Mouse (Mus musculus): Measurements from ENCODE around the gene P2ry14.
"Not testable (repeated sequence)": the region's sequence is repeated elsewhere in the genome, so short reads cannot be mapped to it uniquely, and the experiment has no call there.

The P2ry14 gene

DNA sequence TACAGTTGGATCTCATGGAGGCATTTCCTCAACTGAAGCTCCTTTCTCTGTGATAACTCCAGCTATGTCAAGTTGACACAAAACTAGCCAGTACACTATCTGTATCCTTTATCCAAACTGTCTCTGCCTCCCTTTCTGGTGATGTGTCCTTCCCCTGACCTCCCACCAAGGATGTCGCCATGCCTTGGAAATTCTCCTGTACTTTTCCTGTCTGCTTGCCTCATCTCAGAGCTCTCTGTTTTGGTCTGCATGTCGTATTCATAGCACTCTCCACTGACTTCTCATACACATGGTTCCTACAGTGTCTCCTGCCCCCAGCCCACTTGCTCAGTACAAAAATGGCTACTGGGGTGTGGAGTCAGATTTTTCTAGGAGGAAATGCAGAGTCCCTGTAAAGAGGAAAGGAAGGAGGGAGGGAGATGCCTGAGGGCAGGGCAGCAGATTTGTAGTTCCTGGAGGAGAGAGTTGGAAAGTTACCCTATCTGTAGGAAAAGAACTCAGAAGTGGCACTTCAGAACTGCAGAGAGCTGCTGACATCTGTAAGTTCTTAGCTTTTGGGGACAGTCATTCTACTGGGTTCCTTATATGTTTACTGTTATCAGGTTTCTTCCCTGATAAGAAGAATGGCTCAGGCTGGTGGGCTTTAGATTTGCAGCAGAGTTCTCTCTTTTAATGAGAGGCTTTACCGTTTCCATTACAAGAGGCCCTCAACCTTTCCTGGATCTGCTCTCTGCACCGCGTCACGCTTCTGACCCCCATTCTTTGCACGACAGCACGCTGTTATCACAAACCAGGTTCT lies 11.7 kb downstream of the P2ry14 start:
- no peak for DNase-seq (ENCODE audit: low read depth, low spot score)

DNA sequence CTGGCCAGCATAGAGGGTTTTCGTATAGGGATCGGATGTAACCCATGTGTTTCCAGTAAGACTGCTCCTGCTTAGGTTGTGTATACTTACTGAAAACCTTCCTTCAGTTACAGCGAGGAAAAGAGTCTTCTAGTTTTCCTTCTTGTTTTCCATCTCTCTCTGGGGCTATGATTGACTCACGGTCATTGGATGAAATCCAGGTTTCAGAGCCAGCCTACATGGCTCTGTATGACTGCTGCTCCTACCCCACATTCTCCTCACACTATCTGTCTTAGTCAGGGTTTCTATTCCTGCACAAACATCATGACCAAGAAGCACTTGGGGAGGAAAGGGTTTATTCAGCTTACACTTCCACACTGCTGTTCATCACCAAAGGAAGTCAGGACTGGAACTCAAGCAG lies 12.5 kb downstream of the P2ry14 start:
- DNase-seq (ENCODE audit: low read depth, low spot score), result not testable (repeated sequence)

DNA sequence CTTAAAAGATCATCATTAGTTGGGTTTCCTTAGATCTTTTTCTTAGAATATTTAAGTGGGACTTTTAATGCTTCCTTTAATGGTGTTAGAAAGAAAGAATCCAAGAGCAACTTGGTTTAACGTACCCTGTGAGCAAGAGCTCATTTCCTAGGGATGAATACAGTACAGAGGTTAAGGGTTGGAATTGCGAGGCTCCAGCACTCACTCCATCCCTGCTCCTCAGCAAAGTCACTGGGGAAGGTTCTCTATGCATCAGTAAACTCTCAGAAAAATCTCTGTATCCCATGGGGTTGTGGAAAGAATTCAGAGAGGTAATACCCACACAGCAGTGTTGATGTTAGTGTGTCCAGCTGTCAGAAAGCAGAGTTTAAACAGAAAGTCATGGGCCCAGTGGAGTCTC lies 13.3 kb downstream of the P2ry14 start:
- DNase-seq (ENCODE audit: low read depth, low spot score), result no peak

DNA sequence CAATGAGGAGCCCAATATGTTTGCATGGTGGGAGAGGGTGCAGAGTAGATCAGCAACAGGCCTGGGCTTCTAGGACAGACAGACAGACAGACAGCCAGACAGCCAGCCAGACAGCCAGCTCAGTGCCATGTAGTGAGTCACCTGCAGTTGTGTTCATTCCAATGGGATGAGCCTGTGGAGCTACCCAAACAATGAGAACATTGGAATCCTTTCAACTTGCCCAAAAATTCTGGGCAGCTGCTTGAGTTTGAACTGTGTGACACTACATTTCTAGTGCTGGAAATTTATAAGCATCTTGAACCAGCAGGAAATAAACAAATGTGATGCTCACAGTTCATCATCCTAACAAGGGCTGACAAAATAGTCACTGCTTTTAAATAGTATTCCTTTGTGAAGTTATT lies 13.8 kb downstream of the P2ry14 start:
- DNase-seq (ENCODE audit: low read depth, low spot score), result no peak

DNA sequence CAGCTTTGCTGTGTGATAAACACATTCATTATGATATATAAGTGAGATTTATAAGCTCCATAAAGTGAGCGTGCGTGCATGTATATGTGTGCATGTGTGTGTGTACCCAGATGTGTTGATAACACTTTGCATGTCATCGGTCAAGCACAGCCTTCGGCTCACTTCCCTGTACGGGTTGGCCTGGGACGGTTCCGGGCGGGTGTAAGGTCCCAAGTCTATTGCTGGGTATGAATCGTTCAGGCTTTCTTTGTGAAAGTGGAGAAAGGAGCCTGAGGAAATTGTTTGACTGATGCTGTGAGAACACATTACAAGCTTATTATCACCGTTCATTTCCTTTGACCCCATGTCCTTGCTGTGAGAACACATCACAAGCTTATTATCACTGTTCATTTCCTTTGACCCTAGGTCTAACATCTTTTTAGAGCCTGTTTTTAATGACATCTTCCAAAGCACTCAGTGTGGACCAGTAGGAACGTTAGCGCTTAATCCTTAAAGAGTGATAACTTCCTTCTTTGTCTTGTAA lies 14.4 kb downstream of the P2ry14 start:
- no peak for DNase-seq (ENCODE audit: low read depth, low spot score)

DNA sequence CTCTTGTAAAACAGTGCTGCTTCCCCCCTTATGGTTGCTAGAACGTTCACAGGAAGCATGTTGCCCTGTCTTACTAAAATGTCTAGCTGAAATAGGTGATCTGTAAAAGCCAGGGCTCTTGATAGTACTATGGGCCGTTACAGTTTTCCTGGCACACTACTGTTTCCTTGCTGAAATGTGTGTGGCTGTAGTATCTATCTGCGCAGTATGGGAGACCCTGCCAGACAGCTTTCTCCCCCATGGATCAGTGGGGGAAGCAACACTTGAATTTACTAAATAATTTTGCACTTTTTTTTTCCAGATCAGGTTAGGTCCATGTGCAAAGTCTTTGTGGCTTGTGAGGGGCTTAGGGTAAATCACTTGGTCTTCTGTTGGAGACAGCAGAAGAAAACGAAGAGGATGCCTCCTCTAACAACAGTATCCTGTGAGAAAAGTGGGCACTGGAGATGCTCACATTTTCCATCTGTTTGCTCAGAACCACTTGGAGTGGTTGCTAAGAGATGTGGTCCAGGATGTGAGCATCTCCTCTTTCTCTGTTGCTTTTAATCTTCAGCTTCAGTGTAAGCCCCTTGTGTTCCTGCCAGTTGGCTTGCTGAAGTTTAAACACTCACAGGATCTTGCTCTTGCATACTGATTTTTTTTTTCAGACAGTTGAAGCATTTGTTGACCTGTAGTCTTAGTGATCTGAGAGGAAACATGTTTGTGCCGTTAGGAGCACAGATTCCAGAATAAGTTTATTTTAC lies 17.3 kb downstream of the P2ry14 start:
- no peak for DNase-seq (ENCODE audit: low read depth, low spot score)

DNA sequence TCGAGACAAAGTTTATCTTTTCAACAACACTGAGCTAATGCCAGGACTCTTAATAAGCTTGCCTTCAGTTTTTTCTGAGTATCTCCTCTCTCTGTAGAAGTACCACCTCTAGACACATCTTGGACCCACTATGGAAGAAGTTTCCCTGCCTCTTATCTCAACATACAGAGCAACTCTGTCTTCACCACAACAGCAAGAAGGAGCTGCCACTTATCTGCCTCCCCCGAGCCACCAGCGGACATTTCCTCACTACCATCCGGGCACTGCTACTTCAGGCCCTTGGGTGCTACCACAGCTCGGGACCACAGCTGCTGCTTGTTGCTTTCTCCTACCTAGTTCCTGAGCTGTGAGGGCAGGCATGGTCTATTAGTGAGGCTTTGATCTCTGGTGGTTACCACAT lies 20.2 kb downstream of the P2ry14 start:
- peak; percentile 28 for DNase-seq (ENCODE audit: low read depth, low spot score)

DNA sequence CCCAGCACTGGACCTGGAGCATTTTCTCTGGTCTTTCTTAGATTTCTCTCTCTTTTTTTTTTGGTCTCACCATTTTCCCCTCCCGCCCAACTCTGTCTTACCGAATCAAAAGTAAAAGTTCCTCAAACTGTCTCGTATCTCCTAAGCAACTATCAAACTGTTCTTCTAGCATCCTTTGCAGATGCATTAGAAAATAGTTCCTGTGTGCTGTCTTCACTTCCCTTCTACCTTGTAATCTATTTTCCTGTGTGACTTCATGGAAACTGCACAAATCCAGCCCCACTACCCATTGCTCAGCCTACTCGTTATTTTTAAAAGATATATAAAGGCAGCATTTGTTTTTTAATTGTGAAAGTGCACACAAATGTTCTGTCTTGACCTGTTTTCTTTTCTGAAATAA lies 21.5 kb downstream of the P2ry14 start:
- peak; percentile 65 for DNase-seq (ENCODE audit: low read depth, low spot score)

DNA sequence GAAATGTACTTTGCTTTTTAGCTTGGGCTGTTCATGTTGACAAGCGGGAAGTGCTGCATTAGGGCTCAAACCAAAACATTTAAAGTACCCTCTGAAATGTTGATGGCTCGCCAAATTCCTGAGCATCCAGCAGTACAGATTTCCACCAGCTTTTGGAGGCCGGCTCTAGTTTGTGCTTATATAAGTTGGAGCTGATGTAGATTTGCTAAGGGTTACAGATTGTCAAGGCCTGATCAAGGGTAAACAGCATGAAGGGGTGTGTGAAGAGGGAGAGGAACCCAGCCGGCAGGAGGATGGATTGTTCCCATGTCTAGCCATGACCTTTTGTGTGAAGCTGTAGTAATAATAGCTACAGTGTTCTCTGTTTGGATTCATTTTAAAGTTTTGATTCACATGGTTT lies 22.3 kb downstream of the P2ry14 start:
- peak; percentile 14 for DNase-seq (ENCODE audit: low read depth, low spot score)

DNA sequence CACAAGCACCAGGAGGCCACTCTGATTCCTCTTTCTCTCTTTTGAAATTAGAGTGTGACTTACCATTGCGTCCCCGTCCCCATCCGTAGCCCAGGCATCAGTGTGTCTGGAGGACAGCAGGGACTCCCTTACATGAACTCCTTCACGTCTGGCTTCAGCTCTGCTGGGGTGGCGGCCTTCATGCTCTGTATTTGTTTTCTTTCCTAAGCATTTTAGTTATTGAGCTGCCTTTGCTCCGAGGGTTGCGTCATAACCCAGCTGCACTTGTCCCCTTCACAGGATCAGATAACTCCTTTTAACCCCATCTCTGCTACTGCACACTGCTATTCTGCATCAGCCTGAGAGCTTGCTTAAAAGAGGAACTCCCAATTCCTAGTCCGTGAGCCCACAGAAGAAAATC lies 23.0 kb downstream of the P2ry14 start:
- DNase-seq (ENCODE audit: low read depth, low spot score), result peak; percentile 47

DNA sequence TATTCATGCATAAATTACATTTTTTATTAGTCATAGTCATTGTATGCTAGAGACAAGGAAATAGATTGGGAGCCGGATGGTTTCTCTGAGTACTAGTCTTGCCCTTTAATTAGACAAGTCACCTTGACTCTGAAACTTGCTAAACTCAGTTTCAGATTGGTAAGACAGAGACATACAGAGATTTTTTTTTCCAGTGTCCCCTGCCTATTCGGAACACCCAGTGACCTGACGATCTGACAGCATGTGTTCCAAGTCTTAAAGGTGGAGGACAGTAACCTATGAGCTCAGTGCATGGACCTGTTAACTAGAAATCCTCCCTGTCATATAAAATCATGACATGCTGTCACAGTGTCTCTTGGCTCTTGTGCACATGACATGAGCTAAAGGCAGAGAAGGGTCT lies 23.9 kb downstream of the P2ry14 start:
- peak; percentile 8 for DNase-seq (ENCODE audit: low read depth, low spot score)

DNA sequence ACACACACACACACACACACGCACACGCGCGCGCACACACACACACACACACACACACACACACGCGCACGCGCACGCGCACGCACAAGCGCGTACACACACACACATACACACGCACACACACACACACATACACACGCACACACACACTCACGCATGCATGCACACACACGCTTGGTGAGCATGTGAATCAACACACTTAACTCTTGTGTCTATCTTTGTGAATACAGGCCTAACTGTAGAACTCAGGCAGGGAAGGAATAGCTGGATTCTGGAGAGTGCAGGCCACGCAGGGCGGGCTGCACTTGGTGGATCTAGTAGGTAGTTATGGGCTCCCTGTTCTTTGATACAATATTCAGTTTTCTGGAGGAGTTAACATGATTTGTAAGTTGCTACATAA lies 24.7 kb downstream of the P2ry14 start:
- DNase-seq (ENCODE audit: low read depth, low spot score), result no peak

DNA sequence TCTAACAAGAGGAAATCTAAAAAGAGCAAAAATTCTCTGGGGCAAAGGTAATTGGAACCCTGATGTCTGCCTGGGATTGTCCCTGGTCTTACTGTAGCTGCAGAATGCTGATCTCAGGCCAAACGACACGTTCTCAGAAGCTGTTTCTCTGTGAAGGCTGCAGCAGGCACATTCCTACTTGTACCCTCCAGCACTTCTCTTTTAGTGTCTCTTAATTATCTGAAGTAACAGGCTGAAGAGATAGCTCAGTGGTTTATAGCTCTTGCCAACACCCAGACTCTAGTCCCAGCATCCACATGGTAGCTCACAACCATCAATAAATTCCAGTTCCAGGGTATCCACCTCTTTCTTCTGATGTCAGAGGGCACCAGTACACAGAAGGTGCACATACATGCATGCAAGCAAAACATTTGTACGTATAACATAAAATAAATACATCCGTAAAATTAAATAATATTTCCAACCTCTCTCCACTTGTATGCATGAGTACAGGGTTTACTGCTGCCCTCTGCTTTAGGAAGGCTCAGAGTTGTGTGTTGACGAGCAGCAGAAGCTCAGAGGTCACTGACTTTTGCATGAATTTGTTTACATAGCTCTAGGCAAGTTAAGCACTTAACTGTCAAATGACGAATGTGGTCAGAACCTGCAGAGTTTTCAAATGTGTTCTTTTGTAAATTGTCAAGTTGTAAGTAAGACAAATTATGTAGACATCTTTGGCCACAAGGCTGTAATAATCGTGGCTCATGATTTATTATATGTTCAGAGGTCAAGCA lies 27.4 kb downstream of the P2ry14 start:
- no peak for DNase-seq (ENCODE audit: low read depth, low spot score)

DNA sequence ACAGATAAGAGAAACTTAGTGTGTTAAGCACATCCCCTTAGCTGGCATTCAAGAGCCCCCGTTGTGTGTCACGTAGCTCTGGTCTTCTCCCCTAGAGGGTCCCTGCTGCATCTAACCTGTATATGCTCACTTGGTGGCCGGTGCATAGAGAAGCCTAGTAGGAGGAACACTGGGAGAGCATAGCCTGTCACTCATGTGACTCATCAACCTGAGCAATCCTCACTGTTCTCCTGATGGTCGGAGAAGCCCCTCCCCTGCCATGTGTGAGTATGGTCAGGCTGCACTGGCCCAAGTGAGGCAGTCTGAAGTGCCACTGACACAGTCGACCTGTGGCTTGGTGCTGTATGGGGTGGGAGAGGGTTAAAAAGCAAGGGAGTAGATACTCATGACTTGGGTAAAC lies 28.4 kb downstream of the P2ry14 start:
- DNase-seq (ENCODE audit: low read depth, low spot score), result no peak

DNA sequence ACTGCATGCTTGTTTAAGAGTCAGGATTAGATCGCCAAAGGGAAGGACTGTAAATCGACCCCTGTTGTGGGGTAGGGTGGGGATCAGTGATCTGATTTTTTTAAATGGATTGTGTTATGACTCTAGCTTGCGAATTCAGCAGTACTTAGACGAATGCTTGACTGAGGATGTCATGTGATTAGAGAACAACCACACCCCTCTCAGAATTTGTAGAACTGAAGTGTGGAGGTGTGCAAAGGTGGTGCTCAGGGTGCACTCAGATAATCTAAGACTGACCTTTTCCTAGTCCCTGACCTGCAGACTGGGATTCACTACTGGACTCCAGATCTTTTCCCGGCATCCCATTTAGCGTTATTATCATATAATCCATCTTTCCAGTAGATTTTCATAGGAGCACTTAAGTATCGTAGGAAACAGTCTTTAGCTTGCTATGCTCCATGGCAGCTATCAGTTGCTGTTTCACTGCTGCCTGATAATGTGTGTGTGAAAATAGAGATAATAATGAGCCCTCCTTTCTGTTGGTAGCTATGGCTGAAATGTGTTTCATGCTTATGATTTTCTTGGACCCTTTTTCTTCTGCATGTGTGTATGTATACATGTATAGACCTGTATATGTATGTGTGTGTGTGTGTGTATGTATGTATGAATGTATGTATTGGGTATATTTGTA lies 31.5 kb downstream of the P2ry14 start:
- DNase-seq (ENCODE audit: low read depth, low spot score), result no peak

DNA sequence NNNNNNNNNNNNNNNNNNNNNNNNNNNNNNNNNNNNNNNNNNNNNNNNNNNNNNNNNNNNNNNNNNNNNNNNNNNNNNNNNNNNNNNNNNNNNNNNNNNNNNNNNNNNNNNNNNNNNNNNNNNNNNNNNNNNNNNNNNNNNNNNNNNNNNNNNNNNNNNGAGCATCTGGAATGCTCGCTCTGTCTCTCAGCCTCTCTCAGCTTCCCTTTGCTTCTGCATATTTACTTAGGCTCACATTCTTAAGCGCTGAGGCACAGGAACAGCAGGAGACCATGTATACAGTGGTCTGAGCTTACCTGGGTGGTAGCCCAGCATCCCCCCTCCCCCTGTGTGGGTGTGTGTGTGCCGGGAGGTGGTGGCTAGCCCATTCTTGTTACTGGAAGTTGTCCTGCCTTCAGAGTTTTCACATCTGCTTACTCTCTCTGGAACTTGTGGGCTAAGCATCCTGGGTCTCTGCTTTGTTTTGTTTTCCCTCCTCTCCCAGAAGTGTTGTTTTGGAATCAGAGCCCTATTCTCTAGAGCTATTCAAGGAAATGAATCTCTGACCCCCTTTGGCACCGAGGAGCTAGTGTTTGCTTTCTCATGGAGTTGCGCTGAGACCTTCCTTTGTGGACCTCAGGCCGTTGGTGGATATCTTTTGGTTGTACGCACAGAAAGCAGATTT lies 32.2 kb downstream of the P2ry14 start:
- DNase-seq (ENCODE audit: low read depth, low spot score), result no peak

DNA sequence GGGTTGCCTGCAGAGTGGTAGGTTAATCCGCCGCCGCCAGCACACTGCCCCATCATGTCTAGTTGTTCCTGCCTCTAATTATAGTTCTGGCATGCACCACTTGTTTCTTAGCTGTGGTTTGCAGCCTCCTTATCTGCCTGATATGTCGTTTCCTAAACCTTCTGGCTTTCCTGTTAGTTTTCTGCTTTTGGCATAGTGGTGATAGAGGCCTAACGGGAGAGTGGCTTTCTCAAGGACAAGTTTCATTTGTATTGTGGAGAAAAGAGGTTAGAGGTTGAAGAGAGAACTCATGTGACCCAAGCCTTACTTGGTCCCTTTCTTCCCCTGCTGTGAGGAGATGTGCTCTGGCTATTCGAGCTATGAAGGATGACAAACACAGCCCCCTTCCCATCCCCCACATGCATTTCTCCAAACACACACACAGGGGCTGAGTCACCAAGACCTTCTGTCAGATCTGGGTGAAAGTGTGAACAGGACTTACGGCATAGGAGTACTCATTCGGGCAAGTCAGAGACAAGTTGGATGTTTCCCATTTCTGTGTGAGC lies 39.4 kb downstream of the P2ry14 start:
- no peak for DNase-seq (ENCODE audit: low read depth, low spot score)

DNA sequence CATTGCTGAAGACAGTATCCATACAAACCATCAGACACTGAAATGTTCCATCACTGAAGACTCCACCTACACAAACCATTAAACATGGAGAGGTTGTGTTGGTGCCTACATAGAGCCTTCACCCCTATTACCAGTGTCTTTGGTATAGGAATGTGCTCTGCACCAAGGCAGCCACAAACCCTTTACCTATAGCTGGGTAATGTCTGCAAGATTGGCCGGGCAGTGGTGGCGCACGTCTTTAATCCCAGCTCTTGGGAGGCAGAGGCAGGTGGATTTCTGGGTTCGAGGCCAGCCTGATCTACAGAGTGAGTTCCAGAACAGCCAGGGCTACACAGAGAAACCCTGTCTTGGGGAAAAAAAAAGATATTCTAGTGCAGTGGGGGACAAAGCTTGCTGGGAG lies 40.1 kb downstream of the P2ry14 start:
- not testable (repeated sequence) for DNase-seq (ENCODE audit: low read depth, low spot score)

DNA sequence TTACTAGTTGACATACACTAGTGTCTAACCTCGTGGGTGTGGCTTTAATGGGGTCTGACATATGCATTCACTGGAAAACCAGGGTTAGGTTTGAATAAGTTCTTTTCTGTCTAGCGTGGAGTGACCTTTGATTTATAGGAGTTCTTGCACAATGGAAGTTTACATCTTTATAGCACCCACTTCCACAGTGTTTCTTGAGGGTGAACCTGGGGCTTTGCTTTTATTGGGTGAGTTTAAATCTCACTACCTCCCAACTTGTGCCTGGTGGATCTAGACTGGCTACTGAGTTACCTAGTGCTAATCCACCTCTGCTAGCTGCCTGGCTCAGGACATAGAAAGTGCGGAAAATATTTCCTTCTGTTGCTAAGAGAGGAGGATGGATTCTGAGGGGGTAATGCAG lies 41.5 kb downstream of the P2ry14 start:
- no peak for DNase-seq (ENCODE audit: low read depth, low spot score)

DNA sequence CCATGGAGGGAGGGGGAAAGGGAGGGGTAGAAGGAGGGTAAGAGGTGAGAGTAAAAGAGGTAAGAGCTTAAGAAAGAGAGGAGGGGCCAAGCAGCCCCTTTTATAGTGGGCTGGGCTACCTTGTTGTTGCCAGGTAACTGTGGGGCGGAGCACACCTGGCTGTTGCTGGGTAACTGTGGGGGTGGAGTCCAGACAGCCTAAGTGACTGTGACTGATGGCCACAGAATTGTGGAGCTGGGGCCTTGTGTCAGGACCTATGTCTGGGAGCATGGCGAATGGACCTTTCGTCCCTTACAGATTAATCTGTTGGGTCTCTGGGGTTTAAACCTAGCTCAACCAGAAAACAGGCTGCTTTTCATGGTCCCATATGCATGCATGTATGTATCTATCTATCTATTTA lies 43.6 kb downstream of the P2ry14 start:
- DNase-seq (ENCODE audit: low read depth, low spot score), result not testable (repeated sequence)

DNA sequence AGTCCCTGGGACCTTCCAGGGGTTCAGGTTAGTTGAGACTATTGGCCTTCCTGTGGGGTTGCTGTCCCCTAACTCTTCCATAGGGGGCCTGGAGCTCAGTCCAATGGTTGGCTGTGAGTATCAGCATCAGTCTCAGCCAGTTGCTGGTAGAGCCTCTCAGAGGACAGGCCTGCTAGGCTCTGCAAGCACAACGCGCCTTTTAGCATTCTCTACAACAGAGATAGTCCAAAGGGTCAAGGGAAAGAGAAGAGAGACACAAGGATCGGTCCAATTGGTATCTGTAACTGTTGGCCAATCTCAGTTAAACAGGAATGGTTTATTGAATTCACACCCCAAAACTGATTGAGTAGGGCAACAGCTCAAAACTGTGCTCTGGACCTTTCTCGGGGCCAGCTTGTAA lies 46.0 kb downstream of the P2ry14 start:
- no peak for DNase-seq (ENCODE audit: low read depth, low spot score)

Data from CD4-positive helper T cell, adult 2 months (primary cell).